Mouse (Mus musculus) stomach, embryonic 14.5 days (tissue): ENCODE results near the gene Cyp4f13. TPM values are rescaled to one million over a fixed set of nuclear protein-coding genes. Genes with fewer than 3 reads are reported as not detected.

ENCODE experiments used
- ATAC-seq: fragments of 200-750 bp; cut with Nextera tagmentation; 2 replicates; pipeline ENCODE4 v1.8.0; 2017; ENCODE audit warnings: low read depth, moderate TSS enrichment; ENCODE audit not compliant: insufficient number of reproducible peaks, insufficient read depth, low FRiP score
- H3K27ac ChIP-seq: fragments of 300-500 bp; sonication (generic); 2 replicates; pipeline ENCODE4 v1.5.1; 2014; ENCODE audit warnings: mild to moderate bottlenecking, low read length, moderate library complexity, mixed read lengths
- H3K27me3 ChIP-seq: fragments of 300-500 bp; sonication (generic); 2 replicates; pipeline ENCODE4 v1.6.1; 2014; ENCODE audit warnings: low read length, control low read depth, mixed read lengths; ENCODE audit not compliant: control insufficient read depth, insufficient read depth
- H3K36me3 ChIP-seq: fragments of 300-500 bp; sonication (generic); 2 replicates; pipeline ENCODE4 v1.6.1; 2014; ENCODE audit warnings: mild to moderate bottlenecking, control low read depth, low read length, moderate library complexity, mixed read lengths; ENCODE audit not compliant: control insufficient read depth, insufficient read depth
- H3K4me1 ChIP-seq: fragments of 300-500 bp; sonication (generic); 2 replicates; pipeline ENCODE4 v1.6.1; 2014; ENCODE audit warnings: low read length, control low read depth, mixed read lengths; ENCODE audit not compliant: control insufficient read depth, insufficient read depth
- H3K4me2 ChIP-seq: fragments of 300-500 bp; sonication (generic); replicated peaks from 2 replicates; pipeline ENCODE4 v1.6.1; 2014; ENCODE audit warnings: low read depth, low read length, control low read depth
- H3K4me3 ChIP-seq: fragments of 300-500 bp; sonication (generic); 2 replicates; pipeline ENCODE4 v1.5.1; 2014; ENCODE audit warnings: low read depth, low read length, control low read depth
- H3K9ac ChIP-seq: fragments of 300-500 bp; sonication (generic); replicated peaks from 2 replicates; pipeline ENCODE4 v1.6.1; 2014; ENCODE audit warnings: low read depth, mild to moderate bottlenecking, control low read depth, low read length, moderate library complexity, mixed read lengths
- H3K9me3 ChIP-seq: fragments of 300-500 bp; sonication (generic); 2 replicates; pipeline ENCODE4 v1.6.1; 2016; ENCODE audit warnings: low read depth, low read length, control low read depth; ENCODE audit not compliant: control insufficient read depth
- WGBS: fragments of 180-500 bp; shearing (Covaris S2); extraction: QIAGEN DNeasy Blood & Tissue Kit; methylation state at CpG from one replicate; pipeline ENCODE4 v1.1.7; 2014; 5-methylcytosine and 5-hydroxymethylcytosine counted together
- polyA plus RNA-seq: library from polyadenylated mRNA; unstranded; fragments of >200 nt; fragmentation: Nextera tagmentation; extraction: Ambion mirVana; gene quantifications from 2 replicates; pipeline ENCODE4 v1.2.1, GENCODE M21; 2014

Cyp4f13 gene
- polyA plus RNA-seq, 1 experiment from 2014 or later = 18.8 TPM

DNA sequence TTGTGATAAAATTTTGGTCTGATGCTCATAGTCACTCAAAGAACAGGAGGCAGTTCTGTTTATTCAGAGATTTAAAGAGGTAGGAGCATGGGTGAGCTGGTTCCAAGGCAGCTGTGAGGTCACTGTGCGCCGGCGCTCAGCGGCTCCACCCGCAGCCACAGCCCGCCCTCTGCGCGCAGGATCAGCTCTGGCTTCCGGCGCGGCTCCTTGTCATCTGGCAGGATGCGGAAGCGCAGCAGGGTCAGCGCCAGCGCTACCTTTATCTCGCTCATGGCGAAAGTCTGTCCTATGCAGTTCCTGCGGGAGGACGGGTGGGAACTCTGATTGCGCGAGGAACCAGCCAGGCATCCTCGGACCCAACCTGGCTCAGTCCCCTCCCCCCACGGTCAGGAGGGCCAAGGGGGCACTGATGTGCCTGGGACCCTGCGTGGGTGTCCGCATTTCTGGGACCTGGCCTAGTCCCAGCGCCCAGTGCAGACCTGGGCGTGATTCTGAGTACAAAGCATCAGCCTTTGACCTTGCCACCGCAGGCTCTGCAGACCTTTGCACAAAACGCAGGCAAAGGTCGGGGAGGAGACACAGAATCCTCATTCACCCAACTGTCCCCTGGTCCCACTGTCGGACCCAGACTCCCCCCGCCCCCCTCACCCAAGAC, 22.4 kb downstream of the Cyp4f13 start:
- H3K4me2 ChIP-seq = peak overlapping the region; percentile 69
- 16% methylated on average over 32 of the region's 32 CpGs for WGBS
- ATAC-seq = peak; percentile 90
- H3K36me3 ChIP-seq = no peaks in the 10 kb centered on the region
- H3K27me3 ChIP-seq = no peaks in the 10 kb centered on the region
- H3K4me3 ChIP-seq = peak overlapping the region; percentile 45
- H3K4me1 ChIP-seq = no peaks in the 10 kb centered on the region
- H3K9me3 ChIP-seq = no peaks in the 10 kb centered on the region; the same call in 1 of the 2 replicates
- H3K9ac ChIP-seq = peak overlapping the region; percentile 46; the same call in 1 of the 2 replicates
- 0 out of 2 replicates have a peak overlapping the region, but pooled peaks have one; percentile 48 for H3K27ac ChIP-seq

GRCm38 (mm10) chr17:32923681-32924080, 23.5 kb downstream of the Cyp4f13 start:
- H3K27me3 ChIP-seq = no peaks in the 10 kb centered on the region
- no peaks in the 10 kb centered on the region for H3K36me3 ChIP-seq
- no peak for ATAC-seq
- no peaks in the 10 kb centered on the region for H3K4me1 ChIP-seq
- H3K27ac ChIP-seq = no peak overlapping the region
- no peak overlapping the region for H3K4me3 ChIP-seq
- 91% methylated on average over 1 of the region's 1 CpGs for WGBS
- no peak overlapping the region for H3K4me2 ChIP-seq
- no peaks in the 10 kb centered on the region; the same call in 1 of the 2 replicates for H3K9me3 ChIP-seq
- no peak overlapping the region for H3K9ac ChIP-seq

DNA sequence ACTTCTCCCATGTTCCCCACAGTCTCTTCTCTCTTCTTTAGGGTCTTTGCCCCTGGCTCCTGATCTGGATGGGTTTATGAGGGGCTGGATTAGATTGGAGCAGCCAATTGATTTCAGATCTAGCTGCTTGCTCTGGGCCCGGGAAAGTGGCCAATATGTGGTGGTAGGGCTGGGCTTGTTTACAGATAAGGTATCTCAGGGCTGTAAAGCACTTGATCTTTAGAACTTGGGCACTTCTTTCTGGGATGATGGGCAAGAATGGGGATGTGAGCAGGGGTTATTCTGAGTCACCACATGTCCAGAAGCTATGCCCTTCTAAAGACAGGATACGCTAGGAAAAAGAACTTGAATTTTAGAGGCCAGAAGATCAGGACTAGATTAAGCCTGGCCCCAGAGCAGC, 28.1 kb downstream of the Cyp4f13 start:
- Histone ChIP-seq H3K4me2 (no peak overlapping the region), H3K4me3 (no peak overlapping the region), H3K9me3 (no peaks in the 10 kb centered on the region; the same call in 1 of the 2 replicates), H3K4me1 (no peaks in the 10 kb centered on the region), H3K9ac (no peak overlapping the region), H3K27me3 (no peaks in the 10 kb centered on the region), H3K36me3 (no peaks in the 10 kb centered on the region), H3K27ac (no peak overlapping the region)
- no peak for ATAC-seq
- WGBS = 68% methylated on average over 2 of the region's 2 CpGs

- H3K9me3 ChIP-seq = no peaks in the 10 kb centered on the region; the same call in 1 of the 2 replicates
- H3K9ac ChIP-seq = no peak within 1 kb of the TSS
- WGBS = 66% methylated on average over 2 of the region's 2 CpGs
- no peak for ATAC-seq
- no peaks in the 10 kb centered on the region for H3K27me3 ChIP-seq
- H3K4me2 ChIP-seq = no peak within 1 kb of the TSS
- no peaks in the 10 kb centered on the region for H3K36me3 ChIP-seq
- H3K27ac ChIP-seq = no peak within 1 kb of the TSS
- no peaks in the 10 kb centered on the region for H3K4me1 ChIP-seq
- H3K4me3 ChIP-seq = no peak within 1 kb of the TSS
Measured at GRCm38 (mm10) chr17:32917131-32917530, 30.1 kb downstream of the Cyp4f13 start, which contains the start of gene Cyp4f14. Gene Cyp4f14 (minus strand): TSS chr17:32917342.

DNA sequence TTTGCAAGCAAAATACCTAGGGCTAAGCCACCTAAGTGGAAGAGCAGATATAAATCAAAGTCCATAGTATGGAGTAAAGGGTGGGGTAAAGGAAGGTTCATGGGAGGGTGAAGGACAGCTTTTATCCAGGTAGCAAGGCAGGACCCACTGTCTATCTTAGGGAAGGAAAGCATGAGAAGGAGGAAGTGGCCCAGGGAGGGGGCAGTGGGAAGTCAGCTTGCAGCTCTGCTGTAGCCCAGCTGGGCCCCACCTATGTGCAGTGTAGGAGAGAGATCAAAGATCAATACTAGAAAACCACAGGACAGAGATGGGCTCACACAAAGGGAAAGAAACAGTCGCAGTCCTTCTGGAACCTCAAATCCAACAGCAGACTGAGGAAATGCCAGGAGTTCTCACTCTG, 31.1 kb downstream of the Cyp4f13 start:
- no peak for ATAC-seq
- Histone ChIP-seq H3K4me1 (no peaks in the 10 kb centered on the region), H3K36me3 (no peaks in the 10 kb centered on the region), H3K9ac (no peak overlapping the region), H3K27ac (no peak overlapping the region), H3K4me3 (no peak overlapping the region), H3K4me2 (no peak overlapping the region), H3K27me3 (no peaks in the 10 kb centered on the region), H3K9me3 (no peaks in the 10 kb centered on the region; the same call in 1 of the 2 replicates)
- 71% methylated on average over 1 of the region's 1 CpGs for WGBS

GRCm38 (mm10) chr17:32906172-32906571, 41.0 kb downstream of the Cyp4f13 start:
- H3K4me1 ChIP-seq = no peaks in the 10 kb centered on the region
- H3K9ac ChIP-seq = no peak overlapping the region
- no peak overlapping the region for H3K4me2 ChIP-seq
- no peak for ATAC-seq
- no peak overlapping the region for H3K27ac ChIP-seq
- H3K9me3 ChIP-seq = no peaks in the 10 kb centered on the region
- no peak overlapping the region for H3K4me3 ChIP-seq
- no peaks in the 10 kb centered on the region for H3K36me3 ChIP-seq
- H3K27me3 ChIP-seq = no peaks in the 10 kb centered on the region
- WGBS = 79% methylated on average over 10 of the region's 10 CpGs

- WGBS = 18% methylated on average over 19 of the region's 19 CpGs
- peak overlapping the region; percentile 23 for H3K4me2 ChIP-seq
- H3K4me3 ChIP-seq = no peak overlapping the region
- H3K9ac ChIP-seq = no peak overlapping the region
- no peaks in the 10 kb centered on the region for H3K36me3 ChIP-seq
- no peak for ATAC-seq
- H3K27me3 ChIP-seq = no peaks in the 10 kb centered on the region
- no peaks in the 10 kb centered on the region for H3K4me1 ChIP-seq
- no peaks in the 10 kb centered on the region for H3K9me3 ChIP-seq
- no peak overlapping the region for H3K27ac ChIP-seq
Measured at GRCm38 (mm10) chr17:32905239-32905638, 42.0 kb downstream of the Cyp4f13 start.

GRCm38 (mm10) chr17:32904414-32904813, 42.8 kb downstream of the Cyp4f13 start:
- no peak for ATAC-seq
- no peaks in the 10 kb centered on the region for H3K9me3 ChIP-seq
- no peaks in the 10 kb centered on the region for H3K36me3 ChIP-seq
- no peak overlapping the region for H3K9ac ChIP-seq
- H3K27ac ChIP-seq = no peak overlapping the region
- H3K4me3 ChIP-seq = no peak overlapping the region
- WGBS = 68% methylated on average over 2 of the region's 2 CpGs
- H3K4me2 ChIP-seq = no peak overlapping the region
- H3K27me3 ChIP-seq = no peaks in the 10 kb centered on the region
- no peaks in the 10 kb centered on the region for H3K4me1 ChIP-seq
